Mouse (Mus musculus) lung, adult 2 months (tissue): ENCODE results near the gene Slc2a4. TPM values are rescaled to one million over a fixed set of nuclear protein-coding genes. Genes with fewer than 3 reads are reported as not detected.
"Not testable (repeated sequence)": the region's sequence is repeated elsewhere in the genome, so short reads cannot be mapped to it uniquely, and the experiment has no call there.

Experiments
- DNase-seq: peaks from one replicate; pipeline ENCODE4 v3.0.0; 2022
- H3K4me1 ChIP-seq: fragments of 200-500 bp; 2 replicates; pipeline ENCODE4 v1.6.1; 2011; ENCODE audit warnings: low read length; ENCODE audit not compliant: control insufficient read depth, insufficient read depth
- H3K4me3 ChIP-seq: fragments of 200-500 bp; replicated peaks from 2 replicates; pipeline ENCODE3; 2011; ENCODE audit warnings: low read depth, mild to moderate bottlenecking, control low read depth, low read length; ENCODE audit errors: extremely low read depth
- CTCF ChIP-seq: fragments of 200-500 bp; IDR thresholded peaks from 2 replicates; pipeline ENCODE4 v1.5.1; 2011; ENCODE audit warnings: mild to moderate bottlenecking, low read length, control low read depth; ENCODE audit not compliant: insufficient read depth
- POLR2A ChIP-seq: fragments of 200-500 bp; IDR thresholded peaks from 2 replicates; pipeline ENCODE4 v1.6.1; 2011; ENCODE audit warnings: low read depth, mild to moderate bottlenecking, control low read depth, low read length, borderline replicate concordance; ENCODE audit errors: extremely low read depth
- WGBS: fragments of 180-500 bp; shearing (Covaris S2); methylation state at CpG from one replicate; pipeline ENCODE4 v1.1.7; 2018; 5-methylcytosine and 5-hydroxymethylcytosine counted together
- polyA plus RNA-seq: library from polyadenylated mRNA; depleted of rRNA; stranded (reverse); fragments of >200 nt; gene quantifications from 2 replicates; pipeline ENCODE4 v1.2.3, GENCODE M21; 2012

Gene Slc2a4
- polyA plus RNA-seq, 1 experiment, result 40.4 TPM

- DNase-seq, result no peak
- no peak overlapping the region for H3K4me3 ChIP-seq
- no peaks in the 10 kb centered on the region for H3K4me1 ChIP-seq
- 32% methylated on average over 5 of the region's 5 CpGs for WGBS
- TF ChIP-seq POLR2A, result no peak
- TF ChIP-seq CTCF, result 0 out of 2 replicates have a peak, but pooled peaks have one; percentile 12
Observed at GRCm38 (mm10) chr11:69960616-69961015, 12.6 kb upstream of the Slc2a4 start.

GRCm38 (mm10) chr11:69956218-69956617 lies 8.2 kb upstream of the Slc2a4 start:
- DNase-seq, result no peak
- TF ChIP-seq CTCF, result no peak
- TF ChIP-seq POLR2A, result no peak
- 72% methylated on average over 1 of the region's 1 CpGs for WGBS
- Histone ChIP-seq H3K4me1 (no peaks in the 10 kb centered on the region), H3K4me3 (no peak overlapping the region)

- not testable (repeated sequence) for DNase-seq, H3K4me1 ChIP-seq, H3K4me3 ChIP-seq
- 70% methylated on average over 4 of the region's 4 CpGs for WGBS
Observed at GRCm38 (mm10) chr11:69955618-69956017, 7.6 kb upstream of the Slc2a4 start.

- DNase-seq, result no peak
- Histone ChIP-seq H3K4me3 (no peak overlapping the region), H3K4me1 (peaks cover 4% of the 10 kb centered on the region)
- TF ChIP-seq POLR2A, result no peak
- no peak for TF ChIP-seq CTCF
- 31% methylated on average over 11 of the region's 11 CpGs for WGBS
Observed at GRCm38 (mm10) chr11:69953267-69953915, 5.4 kb upstream of the Slc2a4 start.

- no peak for DNase-seq
- 39% methylated on average over 1 of the region's 1 CpGs for WGBS
- no peak for TF ChIP-seq POLR2A
- TF ChIP-seq CTCF, result 0 out of 2 replicates have a peak, but pooled peaks have one; percentile 8
- peaks cover 7% of the 10 kb centered on the region for H3K4me1 ChIP-seq
- H3K4me3 ChIP-seq, result no peak overlapping the region
Observed at GRCm38 (mm10) chr11:69952274-69952673, 4.3 kb upstream of the Slc2a4 start.

GRCm38 (mm10) chr11:69950807-69951459 lies 2.9 kb upstream of the Slc2a4 start:
- no peak for DNase-seq
- TF ChIP-seq CTCF (0 out of 2 replicates have a peak, but pooled peaks have one; percentile 6), POLR2A (no peak)
- 39% methylated on average over 4 of the region's 4 CpGs for WGBS
- Histone ChIP-seq H3K4me1 (peaks cover 7% of the 10 kb centered on the region), H3K4me3 (no peak overlapping the region)

GRCm38 (mm10) chr11:69948763-69949150 lies 769 bp upstream of the Slc2a4 start:
- Histone ChIP-seq H3K4me1 (peaks cover 7% of the 10 kb centered on the region), H3K4me3 (no peak overlapping the region)
- peak; percentile 84 for DNase-seq
- TF ChIP-seq CTCF (peak; percentile 98), POLR2A (no peak)
- 1% methylated on average over 14 of the region's 14 CpGs for WGBS

- Histone ChIP-seq H3K4me1 (peaks cover 7% of the 10 kb centered on the region), H3K4me3 (peak overlapping the region; percentile 33)
- no peak for TF ChIP-seq POLR2A
- TF ChIP-seq CTCF, result no peak
- DNase-seq, result no peak
- 11% methylated on average over 29 of the region's 29 CpGs for WGBS
Observed at GRCm38 (mm10) chr11:69947337-69948065, 487 bp downstream of the Slc2a4 start.

- DNase-seq, result no peak
- H3K4me1 ChIP-seq, result peaks cover 7% of the 10 kb centered on the region
- H3K4me3 ChIP-seq, result no peak overlapping the region
- TF ChIP-seq CTCF (no peak), POLR2A (no peak)
- WGBS, result 86% methylated on average over 18 of the region's 18 CpGs
Observed at GRCm38 (mm10) chr11:69945997-69946891, 1.7 kb downstream of the Slc2a4 start.
